Mouse (Mus musculus) A20 (cell line): Measurements from ENCODE around the gene Trip11.

Experiments
- DNase-seq: peaks from one replicate; pipeline ENCODE4 v3.0.0-alpha.2; 2011; ENCODE audit warnings: low read depth, low spot score

Trip11 gene

DNA sequence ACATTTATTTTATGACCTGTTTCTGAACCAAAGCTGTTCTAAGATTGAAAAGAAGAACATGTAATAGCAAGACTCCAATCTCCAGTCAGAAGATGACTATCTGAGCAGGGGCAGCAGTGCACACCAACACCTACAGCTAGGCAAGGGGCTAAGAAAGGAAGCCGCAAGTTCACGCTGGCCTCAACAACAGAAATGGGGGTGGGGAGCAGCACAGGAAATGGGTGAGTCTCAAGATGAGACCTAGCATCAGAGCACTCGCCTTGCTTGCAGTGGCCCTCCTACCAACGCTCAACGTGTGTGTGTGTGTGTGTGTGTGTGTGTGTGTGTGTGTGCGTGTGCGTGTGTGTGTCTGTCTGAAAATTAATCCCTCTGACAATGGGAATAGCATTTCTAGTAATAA, 16.0 kb downstream of the Trip11 start:
- no peak for DNase-seq

DNA sequence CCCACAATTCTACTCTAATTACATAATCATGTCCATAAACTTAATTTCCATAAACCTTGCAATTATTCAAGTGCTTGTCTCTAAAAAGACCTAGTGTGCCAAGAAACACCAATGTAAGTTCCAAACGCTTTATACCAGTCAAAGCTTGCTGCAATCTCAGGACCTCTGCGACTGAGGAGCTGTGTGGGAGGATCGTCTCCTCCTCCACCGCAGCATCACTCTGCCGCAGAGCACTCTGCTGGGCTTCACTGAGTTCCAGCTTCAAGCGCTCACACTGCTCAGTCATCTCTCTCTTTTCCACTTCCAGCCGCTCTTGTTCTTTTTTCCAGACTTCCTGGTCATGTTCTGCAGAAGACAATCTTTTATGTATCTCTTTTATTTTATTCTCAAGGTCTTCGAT, 19.8 kb downstream of the Trip11 start:
- no peak for DNase-seq

DNA sequence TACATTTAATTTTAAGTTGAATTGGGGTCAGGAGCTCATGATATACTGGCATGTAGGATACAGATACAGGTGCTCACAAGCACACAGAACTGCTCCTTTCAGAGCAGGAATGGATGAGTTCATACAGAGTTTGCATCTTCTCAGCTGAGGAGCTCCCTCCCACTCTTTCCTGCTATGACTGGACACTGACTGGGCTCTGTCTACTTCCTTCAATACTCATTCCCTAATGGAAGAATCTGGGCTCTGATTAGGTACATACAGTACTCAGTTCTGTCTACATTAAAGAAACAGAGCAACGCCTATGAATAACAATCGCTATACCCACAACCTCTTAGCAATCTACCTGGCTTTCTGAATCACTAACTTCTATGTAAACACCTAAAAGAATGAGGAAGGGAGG, 20.2 kb downstream of the Trip11 start:
- no peak for DNase-seq

DNA sequence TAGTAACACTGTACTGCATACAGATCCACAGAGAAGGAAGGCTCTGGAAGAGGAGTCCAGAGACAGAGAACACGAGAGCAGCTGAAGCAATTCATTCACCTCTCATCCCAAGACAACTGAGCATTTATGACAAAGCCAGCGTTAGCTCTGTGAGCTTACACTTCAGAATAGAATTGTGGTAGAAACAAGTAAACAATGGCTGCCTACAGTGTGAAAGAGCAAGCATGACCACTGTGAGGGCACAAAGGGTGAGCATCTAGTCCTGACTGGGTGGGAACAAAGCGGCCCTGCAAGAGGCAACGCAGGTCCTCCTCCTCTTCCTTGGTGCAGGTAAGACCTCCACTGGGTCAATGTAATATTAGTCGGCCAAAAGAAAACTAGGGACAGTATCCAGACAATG, 22.0 kb downstream of the Trip11 start:
- DNase-seq: no peak

DNA sequence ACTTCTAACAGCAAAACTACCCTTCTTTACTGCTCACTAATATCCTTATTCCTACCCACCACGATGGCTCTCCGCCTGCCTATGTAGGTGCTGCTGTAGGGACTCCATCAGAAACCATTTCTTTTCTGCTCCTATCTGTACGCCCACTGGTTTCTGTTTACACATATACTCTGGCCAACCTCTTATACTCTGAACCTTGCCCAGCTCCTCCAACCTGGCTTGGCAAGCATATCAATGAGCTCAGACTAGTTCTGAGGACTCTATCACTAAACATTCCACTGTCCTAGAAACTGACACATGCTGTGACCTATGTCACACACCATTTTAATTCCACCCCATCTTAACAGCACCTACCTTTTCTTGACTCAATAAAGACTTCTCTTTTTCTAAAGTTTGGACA, 23.7 kb downstream of the Trip11 start:
- DNase-seq: no peak

DNA sequence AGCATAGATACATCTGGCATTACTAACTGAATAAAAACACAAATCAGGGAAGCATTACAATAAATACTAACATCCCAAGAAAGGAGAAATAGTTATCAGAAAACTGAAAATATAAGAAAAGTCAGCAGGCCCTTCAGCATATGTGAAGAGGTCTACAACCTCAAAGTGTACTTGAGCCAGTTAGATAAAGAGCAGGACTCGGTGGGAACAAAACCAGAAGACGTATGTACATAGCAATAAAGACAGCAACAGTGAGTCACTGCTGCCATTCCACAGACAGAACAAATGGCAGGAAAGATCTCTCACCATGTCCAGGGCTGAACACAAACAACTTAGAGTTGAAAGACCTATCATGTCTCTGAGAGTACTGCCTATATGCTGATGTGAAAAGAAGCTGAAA, 24.8 kb downstream of the Trip11 start:
- no peak for DNase-seq

DNA sequence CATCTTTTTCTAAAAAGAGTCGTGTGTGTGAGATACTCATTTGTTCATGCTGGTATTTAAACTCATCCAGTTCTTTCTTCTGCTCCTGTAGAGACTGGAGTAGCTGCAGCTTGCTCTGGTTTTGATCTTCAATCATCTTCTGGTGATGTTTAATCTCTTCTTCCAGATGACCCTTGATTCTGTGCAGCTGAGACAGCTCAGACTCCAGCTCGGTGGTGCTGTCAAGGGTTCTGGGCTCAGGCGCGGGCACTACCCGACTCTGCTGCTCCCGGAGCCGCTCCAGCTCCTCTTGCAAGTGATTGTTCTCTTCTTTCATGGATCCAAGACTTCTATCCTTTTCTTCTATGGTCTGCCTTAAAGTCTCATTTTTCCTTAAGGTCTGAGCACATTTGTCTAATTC, 28.1 kb downstream of the Trip11 start:
- DNase-seq: no peak

DNA sequence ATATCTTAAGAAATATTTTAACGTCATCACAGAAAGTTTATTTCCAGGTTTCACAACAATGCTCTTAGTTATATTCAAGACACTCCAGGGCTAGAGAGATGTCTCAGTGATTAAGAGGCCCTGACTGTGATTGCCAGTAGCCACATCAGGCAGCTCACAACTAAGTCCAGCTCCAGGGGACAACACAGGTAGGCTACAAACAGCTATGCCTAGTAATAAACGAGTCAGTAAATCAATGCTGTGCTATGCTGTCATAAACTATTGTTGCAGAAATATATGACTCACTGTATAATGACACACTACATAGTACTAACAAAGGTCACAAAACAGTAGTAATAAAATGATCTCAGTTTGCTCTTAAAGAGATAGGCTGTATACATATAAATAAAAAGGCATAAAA, 36.7 kb downstream of the Trip11 start:
- no peak for DNase-seq

DNA sequence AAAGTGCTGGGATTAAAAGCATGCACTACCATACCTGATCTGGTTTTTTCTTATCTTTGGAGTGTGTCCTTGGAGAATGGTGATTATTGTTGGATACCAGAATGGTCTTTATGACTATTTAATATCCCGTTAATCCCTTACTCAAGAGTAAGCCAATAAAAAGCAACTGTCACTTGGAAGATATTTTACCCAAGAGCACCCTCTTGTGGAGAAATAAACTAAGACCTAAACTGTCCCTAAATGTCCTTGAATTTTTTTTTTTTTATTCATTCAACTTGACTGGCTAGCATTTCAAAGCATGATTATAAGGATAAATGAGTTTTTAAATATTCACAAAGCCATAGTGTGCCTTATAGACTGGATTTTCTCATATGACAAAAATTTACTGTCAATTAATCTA, 38.0 kb downstream of the Trip11 start:
- DNase-seq: peak; percentile 38

DNA sequence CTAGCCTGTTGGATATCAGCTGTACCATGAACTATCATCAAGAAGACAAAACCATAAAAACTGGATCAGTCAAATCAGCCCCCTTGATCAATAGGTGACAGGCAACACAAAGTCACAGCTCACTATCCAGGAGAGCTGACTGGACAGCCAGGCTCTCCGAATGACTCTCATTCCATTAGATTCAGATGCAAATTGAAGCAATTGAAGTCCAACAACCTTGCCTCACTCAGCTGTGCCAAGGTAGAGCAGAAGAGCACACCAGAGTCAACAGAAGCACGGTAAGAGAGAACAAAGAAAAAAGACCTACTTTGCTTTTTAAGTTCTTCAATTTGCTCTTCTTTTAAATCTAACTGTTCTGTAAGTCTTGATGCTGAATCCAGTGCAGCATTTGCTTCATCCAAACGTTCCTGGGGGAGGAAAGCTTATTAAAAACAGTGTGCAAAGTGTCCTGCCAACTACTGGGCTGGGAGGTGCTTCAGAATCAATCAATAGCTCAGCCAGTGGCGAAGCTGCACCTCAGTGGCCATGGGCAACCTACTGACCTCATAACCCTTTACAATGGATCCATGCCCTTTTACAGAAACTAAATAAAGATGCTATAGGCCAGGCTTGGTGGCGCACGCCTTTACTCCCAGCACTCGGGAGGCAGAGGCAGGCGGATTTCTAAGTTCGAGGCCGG, 50.6 kb downstream of the Trip11 start:
- no peak for DNase-seq

DNA sequence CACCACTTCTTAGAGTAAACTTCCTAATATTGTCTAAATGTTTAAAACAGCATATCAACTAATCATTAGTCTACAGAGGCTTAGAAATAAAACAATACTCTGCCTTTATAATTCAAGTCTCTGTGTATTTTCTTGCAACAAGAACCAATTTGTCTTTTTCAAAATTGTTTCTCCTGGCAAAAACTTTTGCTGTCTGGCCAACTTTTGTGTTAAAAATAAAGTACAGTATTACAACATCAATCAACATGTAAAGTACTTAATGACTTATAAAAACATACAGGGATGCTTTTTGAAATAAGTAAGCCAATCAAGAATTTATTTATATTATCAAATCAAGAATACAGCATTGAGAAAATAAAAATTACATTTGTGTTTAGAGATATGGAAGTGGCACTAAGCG, 52.8 kb downstream of the Trip11 start:
- DNase-seq: no peak

DNA sequence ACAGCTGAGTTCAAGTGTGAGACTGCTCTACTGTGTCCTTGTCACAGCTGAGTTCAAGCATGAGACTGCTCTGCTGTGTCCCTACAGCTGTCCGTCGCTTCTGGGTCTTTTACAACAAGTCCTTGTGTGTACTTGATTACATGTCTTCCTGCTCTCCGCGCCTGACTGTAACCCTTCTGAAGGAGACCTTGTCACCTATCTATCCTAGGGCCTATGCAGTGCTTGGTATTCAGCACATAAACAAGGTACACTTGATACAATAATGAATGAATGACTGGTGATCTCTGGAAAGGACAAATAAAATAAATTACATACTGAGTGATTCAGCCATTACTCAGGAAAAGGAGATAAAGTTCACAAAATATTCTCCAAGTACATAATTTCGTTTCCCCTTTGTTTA, 55.1 kb downstream of the Trip11 start:
- DNase-seq: no peak

DNA sequence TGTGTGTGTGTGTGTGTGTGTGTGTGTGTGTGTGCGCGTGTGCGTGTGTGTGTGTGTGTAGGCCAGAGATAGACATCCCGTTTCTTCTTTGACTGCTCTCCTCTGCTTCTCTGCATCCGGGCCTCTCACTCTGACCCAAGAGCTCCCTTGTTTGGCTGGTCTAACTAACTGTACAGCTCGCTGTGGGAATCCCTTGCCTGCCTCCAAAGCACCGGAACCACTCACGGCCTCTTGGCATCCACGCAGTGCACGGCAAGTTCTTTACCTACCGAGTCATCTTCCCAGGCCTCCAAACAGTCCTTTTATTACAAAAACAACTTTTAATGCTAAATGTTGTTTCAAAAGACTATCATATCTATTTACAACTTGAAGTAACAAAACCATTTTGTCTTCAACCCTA, 58.7 kb downstream of the Trip11 start:
- DNase-seq: no peak

DNA sequence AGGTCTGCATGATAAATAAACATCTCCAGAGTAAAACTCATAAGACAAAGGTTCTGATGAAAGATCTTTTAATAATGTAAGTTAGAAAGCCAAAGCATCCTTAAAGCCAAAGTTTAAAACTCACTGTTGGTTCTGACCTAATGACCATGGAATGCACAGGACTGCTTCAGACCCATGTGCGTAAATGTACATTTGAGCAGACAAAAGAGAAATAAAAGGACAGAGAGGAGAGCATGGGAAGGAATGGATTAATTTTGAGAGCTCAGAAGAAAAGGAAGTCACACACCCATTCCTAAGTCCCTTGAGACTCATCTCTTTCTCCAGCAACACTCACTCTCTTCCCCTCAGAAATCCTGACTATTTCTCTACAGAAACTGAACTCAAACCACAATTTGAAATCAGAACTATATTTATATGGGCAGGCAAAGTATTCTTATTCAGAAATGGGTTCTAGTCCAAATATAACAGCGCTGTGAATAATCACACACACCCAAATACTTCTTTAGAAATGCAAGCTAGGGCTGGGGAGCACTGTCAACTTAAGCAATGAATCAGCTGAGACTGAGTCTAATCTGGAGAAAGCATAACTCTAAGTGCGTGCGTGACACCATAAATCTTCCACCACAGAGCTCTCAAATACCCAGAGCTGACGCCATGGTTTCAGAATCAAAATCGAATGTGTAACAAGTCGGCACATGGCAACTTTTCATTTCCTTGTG, 61.1 kb downstream of the Trip11 start:
- DNase-seq: no peak

DNA sequence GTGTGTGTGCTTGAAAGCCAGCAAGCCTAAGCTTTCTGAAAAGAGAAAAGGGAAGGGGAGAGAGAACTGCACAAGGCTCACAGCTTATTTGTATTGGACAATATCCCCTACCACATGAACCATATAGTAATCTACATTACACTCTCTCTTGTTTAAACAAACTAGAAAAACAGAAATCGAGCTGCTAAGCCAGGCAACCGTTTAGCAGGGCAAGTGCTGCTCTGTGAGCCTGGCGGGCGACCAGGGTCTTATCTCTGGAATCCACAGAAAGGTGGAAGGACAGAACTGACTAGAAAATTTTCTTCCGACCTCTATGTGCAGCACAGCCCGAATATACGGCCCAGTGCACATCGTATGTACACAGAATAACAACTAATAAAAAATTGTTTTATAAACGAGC, 61.8 kb downstream of the Trip11 start:
- no peak for DNase-seq

DNA sequence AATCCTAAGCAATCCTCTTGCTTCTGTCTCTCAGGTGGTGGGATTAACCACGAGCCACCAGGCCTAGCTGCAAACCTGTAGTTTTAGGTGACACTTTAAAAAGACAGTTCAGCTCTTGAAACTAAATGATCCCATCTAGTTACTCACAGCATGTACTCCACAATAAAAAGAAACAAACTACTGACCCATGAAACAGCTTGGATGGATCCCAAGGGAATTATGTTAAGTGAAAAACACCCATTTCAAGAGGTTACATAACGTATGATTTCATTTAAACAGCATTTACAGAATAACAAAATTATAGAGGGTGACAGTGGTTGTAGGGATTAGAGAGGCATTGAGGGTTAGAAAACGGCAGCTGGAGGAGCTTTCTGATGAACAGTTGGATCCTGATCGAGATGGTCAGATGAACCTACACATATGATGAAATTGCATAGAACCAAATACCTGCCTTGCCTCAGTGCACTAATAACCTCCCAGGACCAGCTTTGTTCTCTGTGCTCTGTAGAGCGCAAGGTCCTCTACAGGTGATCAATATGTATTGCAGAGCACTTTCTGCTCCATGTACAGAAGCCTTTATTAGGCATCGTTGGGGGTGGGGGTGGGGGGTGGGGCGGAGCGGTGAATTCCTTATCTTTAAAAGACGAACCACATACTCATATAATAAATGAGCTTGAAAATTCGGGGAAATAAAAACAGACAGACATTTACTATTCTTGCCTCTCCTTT, 76.4 kb downstream of the Trip11 start:
- DNase-seq: no peak

DNA sequence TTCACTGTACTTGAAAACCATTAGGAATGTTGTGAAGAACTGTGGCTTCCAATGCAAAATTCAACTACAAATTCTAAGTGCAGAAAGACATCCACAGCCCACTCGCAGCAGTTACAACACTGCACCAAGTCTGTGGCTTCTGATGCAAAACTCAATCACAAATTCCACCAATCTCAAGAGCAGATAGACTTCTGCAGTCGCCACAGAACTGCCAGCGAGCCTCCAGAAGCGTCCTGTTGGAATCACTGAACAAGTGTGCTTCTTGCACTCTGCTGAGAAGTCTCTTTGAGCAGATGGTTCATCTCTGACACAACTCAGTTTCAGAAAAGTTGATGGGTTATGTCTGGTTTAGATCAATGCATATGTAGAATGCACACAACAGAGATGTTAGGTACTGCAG, 78.4 kb downstream of the Trip11 start:
- no peak for DNase-seq

DNA sequence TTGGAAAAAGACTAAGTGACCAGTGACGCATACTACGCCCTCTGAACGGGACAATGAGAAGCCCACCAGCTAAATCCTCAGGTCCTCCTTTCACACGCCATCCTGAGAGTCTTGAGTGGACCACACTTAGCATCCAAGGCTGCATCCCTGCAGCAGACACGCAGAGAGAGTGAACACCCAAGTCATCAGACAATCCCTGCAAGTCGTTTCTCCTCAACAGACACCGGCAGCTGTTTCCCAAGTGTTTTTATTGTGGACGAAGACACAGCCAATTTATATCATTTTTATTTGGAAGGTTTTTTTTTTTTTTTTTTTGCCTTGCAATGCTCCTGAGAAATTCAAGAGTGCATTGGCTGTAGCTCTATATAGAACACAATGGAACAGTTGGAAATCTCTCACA, 79.3 kb downstream of the Trip11 start:
- no peak for DNase-seq

DNA sequence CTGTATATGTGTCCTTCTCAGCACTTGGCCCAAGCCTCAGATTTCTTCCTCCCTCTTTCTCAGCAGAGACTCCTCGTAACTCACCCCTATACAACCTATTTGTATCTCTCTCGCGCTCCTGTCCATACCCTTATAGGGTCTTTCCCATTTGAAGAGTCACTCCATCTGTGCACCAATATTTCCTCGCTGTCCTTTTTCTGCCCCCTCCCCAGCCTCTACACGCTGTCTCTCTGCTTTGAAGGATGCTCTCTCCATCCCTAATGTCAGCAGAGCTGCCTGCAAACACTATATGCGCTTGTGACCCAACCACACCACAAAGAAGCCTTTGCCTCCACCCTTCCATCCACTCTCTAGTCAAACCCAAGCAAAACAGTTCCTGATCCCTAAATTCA, 80.0 kb downstream of the Trip11 start:
- no peak for DNase-seq

DNA sequence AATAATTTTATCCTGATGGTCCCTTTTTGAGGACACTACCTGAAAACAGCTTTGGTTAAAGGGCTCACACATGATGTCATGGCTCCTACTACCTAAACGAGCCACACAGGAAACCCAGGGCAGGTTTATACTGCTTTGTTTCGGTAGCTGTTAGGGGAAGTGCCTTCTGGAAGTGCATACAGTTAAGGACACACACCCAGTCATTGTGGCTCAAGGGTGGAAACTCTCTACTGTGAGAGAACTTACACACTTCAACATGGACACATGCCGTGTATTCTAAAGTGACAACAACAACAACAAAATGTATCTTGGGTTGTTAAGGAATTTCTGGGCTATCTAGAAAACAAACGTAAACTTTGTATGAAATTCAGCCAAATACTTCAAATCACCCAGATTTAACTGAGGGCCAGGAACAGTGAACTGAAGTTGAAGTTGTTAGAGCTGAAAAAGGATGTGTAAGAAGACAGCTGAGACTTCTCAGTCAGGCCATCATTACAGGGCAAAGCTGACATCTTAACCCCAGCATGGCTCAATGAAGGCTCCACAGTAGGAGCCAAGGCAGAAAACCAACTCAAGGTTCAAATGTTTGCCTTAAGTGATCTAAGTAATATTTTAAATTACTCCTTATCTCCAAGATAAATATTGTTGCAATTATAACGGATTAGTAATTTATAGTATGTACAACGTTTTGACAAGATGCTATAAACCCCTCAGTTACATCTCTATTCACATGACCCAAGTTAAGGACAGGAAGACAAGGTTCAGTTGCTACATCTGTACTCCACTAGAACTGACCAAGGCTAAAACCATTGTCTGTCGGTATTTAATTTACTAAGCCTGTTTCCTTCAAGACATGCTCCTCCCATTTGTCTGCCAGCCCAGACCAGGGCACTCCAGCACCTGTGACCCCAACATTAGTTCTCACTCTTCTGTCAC, 80.6 kb downstream of the Trip11 start:
- no peak for DNase-seq

DNA sequence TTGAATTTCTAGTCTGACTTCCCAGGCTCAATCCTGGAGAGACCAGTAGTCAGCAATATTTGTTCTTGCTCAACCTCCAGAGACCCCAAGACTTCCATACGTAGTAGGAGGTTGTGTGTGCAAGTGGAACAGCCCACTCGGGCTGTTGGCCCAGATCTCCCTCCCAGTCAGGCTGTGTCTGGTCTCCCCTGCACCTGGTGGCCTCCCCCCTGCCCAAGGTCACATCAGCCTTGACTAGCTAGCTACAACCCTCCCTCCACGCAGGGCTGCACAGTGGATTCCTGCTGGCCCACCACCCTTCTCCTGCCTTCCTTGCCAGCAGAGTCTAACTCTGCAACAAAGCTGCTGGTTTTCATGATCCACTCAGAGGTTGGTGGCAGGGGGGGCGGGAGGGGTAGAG, 81.8 kb downstream of the Trip11 start:
- no peak for DNase-seq

DNA sequence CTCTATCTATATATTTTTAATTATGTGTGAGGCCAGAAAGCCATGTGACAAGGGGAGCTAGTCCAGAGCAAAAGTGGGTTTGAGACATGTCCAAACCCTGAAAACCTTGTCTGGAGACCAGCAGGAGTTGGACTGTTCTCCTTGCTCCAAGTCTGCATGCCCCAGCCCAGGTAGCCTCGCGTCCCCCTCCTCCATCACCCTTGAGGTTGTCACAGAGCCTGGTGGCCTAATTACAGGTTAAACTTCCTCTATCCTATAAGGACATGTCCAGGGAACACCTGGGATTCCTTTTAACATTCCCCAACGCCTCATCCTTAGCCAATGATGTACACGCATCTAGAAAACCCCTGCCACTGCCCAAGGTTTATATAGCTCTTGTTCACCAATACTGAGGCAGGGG, 89.9 kb downstream of the Trip11 start:
- no peak for DNase-seq
